20 mouse cellular contexts compared by ENCODE assay signal in genomic region chr12:11210361-11210760, GRCm38 (mm10). TPM values are rescaled to one million over a fixed set of nuclear protein-coding genes. Genes with fewer than 3 reads are reported as not detected.
"Had no signal": no experiment of that assay in that cellular context is flagged by ENCODE, and none has a peak within 500 bp of the region (broad histone marks: within the 10 kb centered on the region; RNA-seq: fewer than 3 reads in every experiment).

No protein-coding gene starts in this region.

- H3K4me1 ChIP-seq: neural tube, embryonic 15.5 days had no signal

- H3K27ac ChIP-seq: limb, embryonic 13.5 days; liver, embryonic 14.5 days; midbrain, embryonic 12.5 days; neural tube, embryonic 15.5 days had no signal

- H3K27me3 ChIP-seq: midbrain, embryonic 12.5 days; neural tube, embryonic 15.5 days had no signal

- ATAC-seq: intestine, postnatal 0 days; lung, postnatal 0 days; midbrain, embryonic 16.5 days had no signal

- H3K9ac ChIP-seq: limb, embryonic 13.5 days; liver, embryonic 14.5 days; midbrain, embryonic 12.5 days; neural tube, embryonic 15.5 days had no signal

- H3K4me2 ChIP-seq: limb, embryonic 13.5 days; midbrain, embryonic 12.5 days; neural tube, embryonic 15.5 days had no signal

- DNase-seq: kidney, adult 8-10 months; kidney, postnatal 25 days; layer of hippocampus, adult 9-11 months; left cerebral cortex, postnatal 4 days; lung, adult 18-20 months; lung, postnatal 4 days; right cerebral cortex, adult 18-20 months; right cerebral cortex, postnatal 4 days; spleen, adult 18-20 months had no signal

- H3K9me3 ChIP-seq: limb, embryonic 13.5 days; midbrain, embryonic 12.5 days; neural tube, embryonic 15.5 days had no signal

- H3K36me3 ChIP-seq: limb, embryonic 13.5 days; midbrain, embryonic 12.5 days; neural tube, embryonic 15.5 days had no signal

- H3K4me3 ChIP-seq: limb, embryonic 13.5 days; midbrain, embryonic 12.5 days; neural tube, embryonic 15.5 days had no signal

RNA-seq across cellular contexts. Expression of gene Msgn1, which starts 1.6 kb away (rescaled TPM):
- polyA plus RNA-seq: intestine, postnatal 0 days; kidney, embryonic 16.5 days; limb, embryonic 13.5 days; liver, adult 2 months; liver, embryonic 14.5 days; lung, postnatal 0 days; midbrain, embryonic 12.5 days; midbrain, embryonic 16.5 days; neural tube, embryonic 11.5 days; neural tube, embryonic 15.5 days; stomach, embryonic 14.5 days had no signal

RNA-seq across cellular contexts. Expression of gene Kcns3, which starts 59.5 kb away (rescaled TPM):
- polyA plus RNA-seq: midbrain, embryonic 12.5 days had no signal
